Mouse (Mus musculus): ENCODE measurements around the gene Bmf. TPM values are rescaled to one million over a fixed set of nuclear protein-coding genes. Genes with fewer than 3 reads are reported as not detected.

The Bmf gene
- total RNA-seq, 2 experiments from 2014 or later: 8.8 to 11.5 TPM

GRCm38 (mm10) chr2:118520042-118520933 lies 29.2 kb downstream of the Bmf start:
- no peak for ATAC-seq (ENCODE audit: poor library complexity, severe bottlenecking)

GRCm38 (mm10) chr2:118512418-118513377 lies 36.8 kb downstream of the Bmf start:
- ATAC-seq (ENCODE audit: poor library complexity, severe bottlenecking): peak; percentile 49; the same call in 1 of the 2 replicates

- ATAC-seq (ENCODE audit: poor library complexity, severe bottlenecking): 0 out of 2 replicates have a peak, but pooled peaks have one; percentile 18
Observed at GRCm38 (mm10) chr2:118511779-118512417, 37.6 kb downstream of the Bmf start.

- ATAC-seq (ENCODE audit: poor library complexity, severe bottlenecking): no peak
Observed at GRCm38 (mm10) chr2:118510447-118511310, 38.8 kb downstream of the Bmf start.

GRCm38 (mm10) chr2:118509688-118510446 lies 39.6 kb downstream of the Bmf start:
- ATAC-seq (ENCODE audit: poor library complexity, severe bottlenecking): no peak

- no peak for ATAC-seq (ENCODE audit: poor library complexity, severe bottlenecking)
Observed at GRCm38 (mm10) chr2:118507126-118507525, 42.4 kb downstream of the Bmf start.

GRCm38 (mm10) chr2:118500191-118500590 lies 49.3 kb downstream of the Bmf start:
- no peak for ATAC-seq (ENCODE audit: poor library complexity, severe bottlenecking)

- peak; percentile 81 for ATAC-seq (ENCODE audit: poor library complexity, severe bottlenecking)
Observed at GRCm38 (mm10) chr2:118499135-118499961, 50.1 kb downstream of the Bmf start.

- ATAC-seq (ENCODE audit: poor library complexity, severe bottlenecking): no peak
Observed at GRCm38 (mm10) chr2:118498476-118498875, 51.0 kb downstream of the Bmf start.

GRCm38 (mm10) chr2:118497890-118498289 lies 51.6 kb downstream of the Bmf start:
- ATAC-seq (ENCODE audit: poor library complexity, severe bottlenecking): no peak

GRCm38 (mm10) chr2:118495024-118495423 lies 54.5 kb downstream of the Bmf start:
- no peak for ATAC-seq (ENCODE audit: poor library complexity, severe bottlenecking)

GRCm38 (mm10) chr2:118491741-118492395 lies 57.6 kb downstream of the Bmf start:
- ATAC-seq (ENCODE audit: poor library complexity, severe bottlenecking): no peak

GRCm38 (mm10) chr2:118491281-118491731 lies 58.2 kb downstream of the Bmf start:
- ATAC-seq (ENCODE audit: poor library complexity, severe bottlenecking): no peak

- ATAC-seq (ENCODE audit: poor library complexity, severe bottlenecking): peak; percentile 58
Observed at GRCm38 (mm10) chr2:118490241-118491091, 59.0 kb downstream of the Bmf start.

GRCm38 (mm10) chr2:118487806-118488205 lies 61.7 kb downstream of the Bmf start:
- ATAC-seq (ENCODE audit: poor library complexity, severe bottlenecking): no peak

- peak; percentile 80 for ATAC-seq (ENCODE audit: poor library complexity, severe bottlenecking)
Observed at GRCm38 (mm10) chr2:118486933-118487332, 62.6 kb downstream of the Bmf start.

GRCm38 (mm10) chr2:118485415-118485814 lies 64.1 kb downstream of the Bmf start:
- ATAC-seq (ENCODE audit: poor library complexity, severe bottlenecking): no peak
